Mouse (Mus musculus): ENCODE results near the gene Hivep3. TPM values are rescaled to one million over a fixed set of nuclear protein-coding genes. Genes with fewer than 3 reads are reported as not detected.

Hivep3 gene
- polyA plus RNA-seq, 1 experiment: 40.0 TPM

- DNase-seq: no peak
- 0 out of 2 replicates have a peak, but pooled peaks cover 4% of the 10 kb centered on the region for H3K4me1 ChIP-seq (replicated peaks; ENCODE audit: control insufficient read depth, insufficient read depth, low read length)
- H3K4me3 ChIP-seq (ENCODE audit: control insufficient read depth, insufficient read depth, low read length): no peak overlapping the region
- no peaks in the 10 kb centered on the region for H3K27me3 ChIP-seq (ENCODE audit: control insufficient read depth, insufficient read depth, low read length)
- no peak overlapping the region for H3K27ac ChIP-seq (ENCODE audit: control insufficient read depth, insufficient read depth, low read length)
- no peaks in the 10 kb centered on the region for H3K36me3 ChIP-seq (ENCODE audit: control insufficient read depth, insufficient read depth, low read length)
- no peak for TF ChIP-seq POLR2A (IDR thresholded peaks at IDR 0.05; ENCODE audit: control insufficient read depth, extremely low read depth, insufficient read depth, low read length, poor library complexity)
- no peak for TF ChIP-seq CTCF (IDR thresholded peaks at IDR 0.05; ENCODE audit: borderline replicate concordance, control insufficient read depth, extremely low read depth, insufficient read depth, low read length, poor library complexity)
- 92% methylated on average over 5 of the region's 5 CpGs for WGBS
Measured at GRCm38 (mm10) chr4:120158714-120159310, 425.2 kb downstream of the Hivep3 start.

- TF ChIP-seq POLR2A (IDR thresholded peaks at IDR 0.05; ENCODE audit: control insufficient read depth, extremely low read depth, insufficient read depth, low read length, poor library complexity): no peak
- no peak for TF ChIP-seq CTCF (IDR thresholded peaks at IDR 0.05; ENCODE audit: borderline replicate concordance, control insufficient read depth, extremely low read depth, insufficient read depth, low read length, poor library complexity)
- peak; percentile 14 for DNase-seq
- WGBS: 5% methylated on average over 29 of the region's 29 CpGs
- no peaks in the 10 kb centered on the region for H3K27me3 ChIP-seq (ENCODE audit: control insufficient read depth, insufficient read depth, low read length)
- 0 out of 2 replicates have a peak, but pooled peaks cover 4% of the 10 kb centered on the region for H3K4me1 ChIP-seq (replicated peaks; ENCODE audit: control insufficient read depth, insufficient read depth, low read length)
- no peaks in the 10 kb centered on the region for H3K36me3 ChIP-seq (ENCODE audit: control insufficient read depth, insufficient read depth, low read length)
- no peak within 1 kb of the TSS for H3K4me3 ChIP-seq (ENCODE audit: control insufficient read depth, insufficient read depth, low read length)
- no peak within 1 kb of the TSS for H3K27ac ChIP-seq (ENCODE audit: control insufficient read depth, insufficient read depth, low read length)
Measured at GRCm38 (mm10) chr4:120161166-120161949, 427.8 kb downstream of the Hivep3 start, which contains the start of gene Edn2. Gene Edn2 (plus strand): TSS chr4:120161206.

GRCm38 (mm10) chr4:120162586-120162985 lies 429.0 kb downstream of the Hivep3 start:
- Histone ChIP-seq H3K27ac (ENCODE audit: control insufficient read depth, insufficient read depth, low read length) (no peak overlapping the region), H3K4me1 (replicated peaks; ENCODE audit: control insufficient read depth, insufficient read depth, low read length) (0 out of 2 replicates have a peak, but pooled peaks cover 4% of the 10 kb centered on the region), H3K27me3 (ENCODE audit: control insufficient read depth, insufficient read depth, low read length) (no peaks in the 10 kb centered on the region), H3K4me3 (ENCODE audit: control insufficient read depth, insufficient read depth, low read length) (no peak overlapping the region), H3K36me3 (ENCODE audit: control insufficient read depth, insufficient read depth, low read length) (no peaks in the 10 kb centered on the region)
- DNase-seq: no peak
- TF ChIP-seq POLR2A (IDR thresholded peaks at IDR 0.05; ENCODE audit: control insufficient read depth, extremely low read depth, insufficient read depth, low read length, poor library complexity) (no peak), CTCF (IDR thresholded peaks at IDR 0.05; ENCODE audit: borderline replicate concordance, control insufficient read depth, extremely low read depth, insufficient read depth, low read length, poor library complexity) (no peak)
- WGBS: 95% methylated on average over 8 of the region's 8 CpGs

GRCm38 (mm10) chr4:120163242-120163641 lies 429.7 kb downstream of the Hivep3 start:
- 0 out of 2 replicates have a peak, but pooled peaks cover 4% of the 10 kb centered on the region for H3K4me1 ChIP-seq (replicated peaks; ENCODE audit: control insufficient read depth, insufficient read depth, low read length)
- H3K27me3 ChIP-seq (ENCODE audit: control insufficient read depth, insufficient read depth, low read length): no peaks in the 10 kb centered on the region
- no peak overlapping the region for H3K27ac ChIP-seq (ENCODE audit: control insufficient read depth, insufficient read depth, low read length)
- TF ChIP-seq CTCF (IDR thresholded peaks at IDR 0.05; ENCODE audit: borderline replicate concordance, control insufficient read depth, extremely low read depth, insufficient read depth, low read length, poor library complexity) (no peak), POLR2A (IDR thresholded peaks at IDR 0.05; ENCODE audit: control insufficient read depth, extremely low read depth, insufficient read depth, low read length, poor library complexity) (no peak)
- 84% methylated on average over 11 of the region's 11 CpGs for WGBS
- no peak overlapping the region for H3K4me3 ChIP-seq (ENCODE audit: control insufficient read depth, insufficient read depth, low read length)
- H3K36me3 ChIP-seq (ENCODE audit: control insufficient read depth, insufficient read depth, low read length): no peaks in the 10 kb centered on the region
- DNase-seq: no peak

GRCm38 (mm10) chr4:120164316-120164715 lies 430.7 kb downstream of the Hivep3 start:
- Histone ChIP-seq H3K4me3 (ENCODE audit: control insufficient read depth, insufficient read depth, low read length) (no peak overlapping the region), H3K27me3 (ENCODE audit: control insufficient read depth, insufficient read depth, low read length) (no peaks in the 10 kb centered on the region), H3K27ac (ENCODE audit: control insufficient read depth, insufficient read depth, low read length) (no peak overlapping the region), H3K4me1 (replicated peaks; ENCODE audit: control insufficient read depth, insufficient read depth, low read length) (0 out of 2 replicates have a peak, but pooled peaks cover 4% of the 10 kb centered on the region), H3K36me3 (ENCODE audit: control insufficient read depth, insufficient read depth, low read length) (no peaks in the 10 kb centered on the region)
- no peak for DNase-seq
- WGBS: 88% methylated on average over 5 of the region's 5 CpGs
- no peak for TF ChIP-seq POLR2A (IDR thresholded peaks at IDR 0.05; ENCODE audit: control insufficient read depth, extremely low read depth, insufficient read depth, low read length, poor library complexity)
- TF ChIP-seq CTCF (IDR thresholded peaks at IDR 0.05; ENCODE audit: borderline replicate concordance, control insufficient read depth, extremely low read depth, insufficient read depth, low read length, poor library complexity): no peak

- WGBS: 99% methylated on average over 6 of the region's 6 CpGs
- Histone ChIP-seq H3K36me3 (ENCODE audit: control insufficient read depth, insufficient read depth, low read length) (no peaks in the 10 kb centered on the region), H3K4me3 (ENCODE audit: control insufficient read depth, insufficient read depth, low read length) (no peak overlapping the region), H3K27ac (ENCODE audit: control insufficient read depth, insufficient read depth, low read length) (no peak overlapping the region), H3K4me1 (replicated peaks; ENCODE audit: control insufficient read depth, insufficient read depth, low read length) (no peaks in the 10 kb centered on the region), H3K27me3 (ENCODE audit: control insufficient read depth, insufficient read depth, low read length) (no peaks in the 10 kb centered on the region)
- TF ChIP-seq CTCF (IDR thresholded peaks at IDR 0.05; ENCODE audit: borderline replicate concordance, control insufficient read depth, extremely low read depth, insufficient read depth, low read length, poor library complexity): no peak
- no peak for TF ChIP-seq POLR2A (IDR thresholded peaks at IDR 0.05; ENCODE audit: control insufficient read depth, extremely low read depth, insufficient read depth, low read length, poor library complexity)
- DNase-seq: no peak
Measured at GRCm38 (mm10) chr4:120167778-120168177, 434.2 kb downstream of the Hivep3 start.

Data from thymus, adult 2 months (tissue).